Mouse (Mus musculus): ENCODE measurements around the gene Padi4.

DNA sequence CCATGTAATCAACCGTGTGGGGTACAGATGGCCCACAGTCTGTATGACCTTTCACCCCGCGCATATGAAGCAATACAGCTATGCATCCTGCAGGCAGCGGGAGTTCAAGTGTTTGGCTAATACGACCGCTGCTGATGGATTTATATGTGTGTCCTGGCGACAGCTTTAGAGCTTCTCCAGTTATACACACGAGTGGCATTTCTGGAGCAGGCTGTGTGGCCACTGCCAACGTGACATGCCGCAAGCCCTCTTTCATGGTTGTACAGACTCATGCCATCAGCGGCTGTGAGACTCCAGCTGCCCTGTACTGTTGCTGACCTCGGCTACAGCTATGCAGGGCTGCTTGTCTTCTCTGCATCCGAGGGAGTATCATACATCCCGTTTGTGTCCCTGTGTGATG lies 6.5 kb upstream of the Padi4 start:
- no peak for TF ChIP-seq CTCF (IDR thresholded peaks at IDR 0.05)
- TF ChIP-seq EP300 (IDR thresholded peaks at IDR 0.05), result no peak
